Mouse (Mus musculus): ENCODE results near the gene Gm10181.

GRCm38 (mm10) chr9:25104638-25105037, 15.4 kb downstream of the Gm10181 start:
- TF ChIP-seq TAL1 (IDR thresholded peaks at IDR 0.05; ENCODE audit: low read length), result no peak
- TF ChIP-seq GATA1 (IDR thresholded peaks at IDR 0.05; ENCODE audit: low read length), result no peak

All from erythroblast, embryonic 14.5 days (primary cell).